Mouse (Mus musculus) embryonic facial prominence, embryonic 14.5 days (tissue): ENCODE measurements around the gene Begain. TPM values are rescaled to one million over a fixed set of nuclear protein-coding genes. Genes with fewer than 3 reads are reported as not detected.
A peak's percentile ranks its signal among the peaks of the same experiment; 100 is the strongest.

Experiments
- ATAC-seq: fragments of 200-750 bp; cut with Nextera tagmentation; 2 replicates; pipeline ENCODE4 v1.8.0; 2017; ENCODE audit warnings: low read depth, moderate number of reproducible peaks, moderate TSS enrichment
- DNase-seq: peaks from one replicate; pipeline ENCODE4 v3.0.0-alpha.2; 2015; ENCODE audit warnings: low spot score
- H3K27ac ChIP-seq: fragments of 300-500 bp; sonication (generic); replicated peaks from 2 replicates; pipeline ENCODE4 v1.5.1; 2014; ENCODE audit warnings: low read depth, mild to moderate bottlenecking, low read length, moderate library complexity
- H3K27me3 ChIP-seq: fragments of 300-500 bp; sonication (generic); replicated peaks from 2 replicates; pipeline ENCODE4 v1.6.1; 2014; ENCODE audit warnings: low read length; ENCODE audit not compliant: control insufficient read depth, insufficient read depth
- H3K36me3 ChIP-seq: fragments of 300-500 bp; sonication (generic); 2 replicates; pipeline ENCODE4 v1.6.1; 2014; ENCODE audit warnings: low read length, mixed read lengths; ENCODE audit not compliant: control insufficient read depth, insufficient read depth
- H3K4me1 ChIP-seq: fragments of 300-500 bp; sonication (generic); 2 replicates; pipeline ENCODE4 v1.6.1; 2014; ENCODE audit warnings: antibody characterized with exemption, low read length; ENCODE audit not compliant: control insufficient read depth, insufficient read depth
- H3K4me2 ChIP-seq: fragments of 300-500 bp; sonication (generic); 2 replicates; pipeline ENCODE4 v1.6.1; 2014; ENCODE audit warnings: low read depth, mild to moderate bottlenecking, low read length, moderate library complexity, mixed read lengths
- H3K4me3 ChIP-seq: fragments of 300-500 bp; sonication (generic); 2 replicates; pipeline ENCODE4 v1.5.1; 2014; ENCODE audit warnings: low read depth, mild to moderate bottlenecking, low read length
- H3K9ac ChIP-seq: fragments of 300-500 bp; sonication (generic); 2 replicates; pipeline ENCODE4 v1.6.1; 2014; ENCODE audit warnings: low read depth, mild to moderate bottlenecking, low read length, moderate library complexity, mixed read lengths
- H3K9me3 ChIP-seq: fragments of 300-500 bp; sonication (generic); 2 replicates; pipeline ENCODE4 v1.6.1; 2016; ENCODE audit warnings: low read length; ENCODE audit not compliant: control insufficient read depth
- WGBS: fragments of 180-500 bp; shearing (Covaris S2); extraction: QIAGEN DNeasy Blood & Tissue Kit; methylation state at CpG from one replicate; pipeline ENCODE4 v1.1.7; 2014; 5-methylcytosine and 5-hydroxymethylcytosine counted together
- polyA plus RNA-seq: library from polyadenylated mRNA; unstranded; fragments of >200 nt; fragmentation: Nextera tagmentation; extraction: Ambion mirVana; gene quantifications from 2 replicates; pipeline ENCODE4 v1.2.1, GENCODE M21; 2014

Gene Begain
- polyA plus RNA-seq, 1 experiment from 2014 or later = 15.7 TPM

- WGBS = 50% methylated on average over 2 of the region's 2 CpGs
- DNase-seq (no peak), ATAC-seq (no peak)
- Histone ChIP-seq H3K9me3 (no peaks in the 10 kb centered on the region), H3K36me3 (no peaks in the 10 kb centered on the region), H3K9ac (no peak overlapping the region), H3K27me3 (no peaks in the 10 kb centered on the region), H3K27ac (no peak overlapping the region), H3K4me2 (no peak overlapping the region), H3K4me1 (peaks cover 6% of the 10 kb centered on the region), H3K4me3 (no peak overlapping the region)
Observed at GRCm38 (mm10) chr12:109069751-109070150, 1.7 kb upstream of the Begain start.

GRCm38 (mm10) chr12:109068738-109069137 is 721 bp upstream of the Begain start:
- H3K4me1 ChIP-seq = peaks cover 6% of the 10 kb centered on the region
- ATAC-seq (no peak), DNase-seq (no peak)
- H3K27ac ChIP-seq = no peak overlapping the region
- H3K4me3 ChIP-seq = no peak overlapping the region
- H3K36me3 ChIP-seq = no peaks in the 10 kb centered on the region
- peak overlapping the region; percentile 92 for H3K4me2 ChIP-seq
- WGBS = 77% methylated on average over 7 of the region's 7 CpGs
- H3K27me3 ChIP-seq = no peaks in the 10 kb centered on the region
- no peak overlapping the region for H3K9ac ChIP-seq
- H3K9me3 ChIP-seq = no peaks in the 10 kb centered on the region

GRCm38 (mm10) chr12:109067561-109068135 is 369 bp downstream of the Begain start:
- ATAC-seq (peak; percentile 96), DNase-seq (peak; percentile 89)
- Histone ChIP-seq H3K27ac (peak overlapping the region; percentile 82), H3K9me3 (no peaks in the 10 kb centered on the region), H3K4me1 (peaks cover 6% of the 10 kb centered on the region), H3K4me3 (peak overlapping the region; percentile 55), H3K36me3 (no peaks in the 10 kb centered on the region), H3K9ac (peak overlapping the region; percentile 81), H3K4me2 (peak overlapping the region; percentile 92), H3K27me3 (no peaks in the 10 kb centered on the region)
- 2% methylated on average over 15 of the region's 59 CpGs for WGBS

GRCm38 (mm10) chr12:109058660-109059059 is 9.4 kb downstream of the Begain start:
- Histone ChIP-seq H3K9ac (no peak overlapping the region), H3K9me3 (no peaks in the 10 kb centered on the region), H3K4me1 (0 out of 2 replicates have a peak, but pooled peaks cover 2% of the 10 kb centered on the region), H3K4me3 (no peak overlapping the region), H3K36me3 (no peaks in the 10 kb centered on the region), H3K4me2 (no peak overlapping the region), H3K27ac (no peak overlapping the region), H3K27me3 (peaks cover 29% of the 10 kb centered on the region)
- DNase-seq = no peak
- no peak for ATAC-seq
- 76% methylated on average over 6 of the region's 8 CpGs for WGBS

- Histone ChIP-seq H3K4me2 (no peak overlapping the region), H3K4me1 (0 out of 2 replicates have a peak, but pooled peaks cover 4% of the 10 kb centered on the region), H3K4me3 (no peak overlapping the region), H3K36me3 (no peaks in the 10 kb centered on the region), H3K27me3 (peaks cover 38% of the 10 kb centered on the region), H3K9me3 (no peaks in the 10 kb centered on the region), H3K9ac (no peak overlapping the region), H3K27ac (no peak overlapping the region)
- 62% methylated on average over 4 of the region's 4 CpGs for WGBS
- DNase-seq (no peak), ATAC-seq (no peak)
Observed at GRCm38 (mm10) chr12:109057736-109058135, 10.3 kb downstream of the Begain start.

- no peaks in the 10 kb centered on the region for H3K9me3 ChIP-seq
- no peak overlapping the region for H3K27ac ChIP-seq
- H3K4me1 ChIP-seq = 0 out of 2 replicates have a peak, but pooled peaks cover 4% of the 10 kb centered on the region
- peak; percentile 51 for ATAC-seq
- H3K4me2 ChIP-seq = peak overlapping the region; percentile 96
- peak overlapping the region; percentile 68 for H3K9ac ChIP-seq
- 0% methylated on average over 20 of the region's 105 CpGs for WGBS
- no peaks in the 10 kb centered on the region for H3K36me3 ChIP-seq
- peak overlapping the region; percentile 61 for H3K4me3 ChIP-seq
- DNase-seq = no peak
- peaks cover 68% of the 10 kb centered on the region for H3K27me3 ChIP-seq
Observed at GRCm38 (mm10) chr12:109053020-109053806, 14.8 kb downstream of the Begain start.

GRCm38 (mm10) chr12:109049949-109050348 is 18.1 kb downstream of the Begain start:
- H3K27ac ChIP-seq = no peak overlapping the region
- peaks cover 52% of the 10 kb centered on the region for H3K27me3 ChIP-seq
- 74% methylated on average over 4 of the region's 4 CpGs for WGBS

GRCm38 (mm10) chr12:109045581-109045980 is 22.4 kb downstream of the Begain start:
- Histone ChIP-seq H3K9ac (no peak overlapping the region), H3K36me3 (no peaks in the 10 kb centered on the region), H3K4me2 (no peak overlapping the region), H3K4me1 (no peaks in the 10 kb centered on the region), H3K9me3 (no peaks in the 10 kb centered on the region), H3K27ac (no peak overlapping the region), H3K4me3 (no peak overlapping the region), H3K27me3 (peaks cover 9% of the 10 kb centered on the region)
- no peak for ATAC-seq
- no peak for DNase-seq
- 81% methylated on average over 7 of the region's 7 CpGs for WGBS

More at GRCm38 (mm10) chr12:109049949-109050348, 18.1 kb downstream of the Begain start:
- DNase-seq = no peak
- no peaks in the 10 kb centered on the region for H3K36me3 ChIP-seq
- H3K9ac ChIP-seq = no peak overlapping the region
- H3K4me2 ChIP-seq = no peak overlapping the region
- 0 out of 2 replicates have a peak, but pooled peaks cover 4% of the 10 kb centered on the region for H3K4me1 ChIP-seq
- ATAC-seq = no peak
- no peaks in the 10 kb centered on the region for H3K9me3 ChIP-seq
- H3K4me3 ChIP-seq = no peak overlapping the region
